Mouse (Mus musculus) CH12.LX (cell line): ENCODE results near the gene Ncan. TPM values are rescaled to one million over a fixed set of nuclear protein-coding genes. Genes with fewer than 3 reads are reported as not detected.

Source experiments
- DNase-seq: peaks from one replicate; pipeline ENCODE4 v3.0.0-alpha.2; 2013; ENCODE audit errors: extremely low read depth
- H3K27ac ChIP-seq: 2 replicates; pipeline ENCODE4 v1.5.1; 2012; ENCODE audit warnings: low read depth, mild to moderate bottlenecking, control low read depth, moderate library complexity; ENCODE audit not compliant: insufficient read depth
- H3K27me3 ChIP-seq: replicated peaks from 2 replicates; pipeline ENCODE3; 2012; ENCODE audit warnings: inconsistent platforms
- H3K36me3 ChIP-seq, 2 experiments: replicated peaks in 1 of 2; 2 replicates each; pipeline versions ENCODE3 to v1.6.1; 2012; ENCODE audit warnings: inconsistent platforms in 1 of 2, low read length in 1 of 2, mild to moderate bottlenecking in 1 of 2, mixed read lengths in 1 of 2, moderate library complexity in 1 of 2; ENCODE audit not compliant: control insufficient read depth in 1 of 2, insufficient read depth in 1 of 2
- H3K4me1 ChIP-seq, 2 experiments: 2 replicates each; pipeline ENCODE4 v1.6.1; 2012; ENCODE audit warnings: inconsistent platforms in 1 of 2, moderate library complexity in 1 of 2; ENCODE audit not compliant: insufficient read depth in 2 of 2, control insufficient read depth in 1 of 2
- H3K4me2 ChIP-seq: 2 replicates; pipeline ENCODE4 v1.6.1; 2012; ENCODE audit warnings: low read depth, mild to moderate bottlenecking, control low read depth; ENCODE audit not compliant: poor library complexity, insufficient read depth, severe bottlenecking
- H3K4me3 ChIP-seq, 3 experiments: fragments of 150-350 bp in 1 of 3; sonication (generic) in 1 of 3; replicated peaks in 1 of 3; 2 replicates each; pipeline versions ENCODE3 to v1.5.1; 2011 to 2012; ENCODE audit warnings: low read depth in 2 of 3, low read length in 2 of 3, mild to moderate bottlenecking in 2 of 3, moderate library complexity in 2 of 3, control low read depth in 1 of 3, improper control_type of control experiment in 1 of 3, inconsistent platforms in 1 of 3, mixed read lengths in 1 of 3; ENCODE audit not compliant: poor library complexity in 1 of 3
- H3K79me2 ChIP-seq: replicated peaks from 2 replicates; pipeline ENCODE4 v1.6.1; 2012; ENCODE audit warnings: mild to moderate bottlenecking, moderate library complexity; ENCODE audit not compliant: control insufficient read depth, poor library complexity, insufficient read depth, severe bottlenecking; ENCODE audit errors: extremely low read depth
- H3K9ac ChIP-seq: 2 replicates; pipeline ENCODE4 v1.6.1; 2012; ENCODE audit warnings: low read depth, mild to moderate bottlenecking, control low read depth, moderate library complexity; ENCODE audit not compliant: insufficient read depth
- H3K9me3 ChIP-seq: replicated peaks from 2 replicates; pipeline ENCODE3; 2012; ENCODE audit warnings: low read length, inconsistent platforms, mixed read lengths
- BHLHE40 ChIP-seq: IDR thresholded peaks from 2 replicates; pipeline ENCODE4 v1.6.1; 2011; ENCODE audit warnings: mild to moderate bottlenecking, low read depth, low read length, improper control_type of control experiment
- CHD1 ChIP-seq: IDR thresholded peaks from 2 replicates; pipeline ENCODE4 v1.6.1; 2012; ENCODE audit warnings: low read depth, low read length, improper control_type of control experiment, inconsistent platforms
- CTCF ChIP-seq, 2 experiments: IDR thresholded peaks in 1 of 2; conservative IDR thresholded peaks in 1 of 2; 2 replicates each; pipeline ENCODE4 v1.5.1; 2011 to 2012; ENCODE audit warnings: low read depth in 2 of 2, low read length in 2 of 2, improper control_type of control experiment in 1 of 2, inconsistent platforms in 1 of 2, mild to moderate bottlenecking in 1 of 2, moderate library complexity in 1 of 2
- ETS1 ChIP-seq: conservative IDR thresholded peaks from 2 replicates; pipeline ENCODE4 v1.6.1; 2012; ENCODE audit warnings: low read depth, mild to moderate bottlenecking, inconsistent platforms, low read length, improper control_type of control experiment, moderate library complexity
- HCFC1 ChIP-seq: IDR thresholded peaks from 2 replicates; pipeline ENCODE4 v1.6.1; 2012; ENCODE audit warnings: low read depth, mild to moderate bottlenecking, inconsistent platforms, low read length, improper control_type of control experiment
- IRF4 ChIP-seq: IDR thresholded peaks from 2 replicates; pipeline ENCODE4 v1.6.1; 2014; ENCODE audit warnings: low read depth, mild to moderate bottlenecking, inconsistent platforms, low read length, improper control_type of control experiment
- JUND ChIP-seq: conservative IDR thresholded peaks from 2 replicates; pipeline ENCODE4 v1.6.1; 2011; ENCODE audit warnings: low read depth, low read length, improper control_type of control experiment
- MAZ ChIP-seq: IDR thresholded peaks from 2 replicates; pipeline ENCODE4 v1.6.1; 2012; ENCODE audit warnings: low read depth, mild to moderate bottlenecking, inconsistent platforms, low read length, improper control_type of control experiment, moderate library complexity
- NRF1 ChIP-seq: IDR thresholded peaks from 2 replicates; pipeline ENCODE4 v1.6.1; 2014; ENCODE audit warnings: low read depth, mild to moderate bottlenecking, inconsistent platforms, low read length, improper control_type of control experiment, moderate library complexity
- RAD21 ChIP-seq: IDR thresholded peaks from 2 replicates; pipeline ENCODE4 v1.6.1; 2011; ENCODE audit warnings: low read depth, mild to moderate bottlenecking, low read length, improper control_type of control experiment, moderate library complexity
- SIN3A ChIP-seq: IDR thresholded peaks from 2 replicates; pipeline ENCODE4 v1.6.1; 2012; ENCODE audit warnings: low read length, improper control_type of control experiment, inconsistent platforms
- TCF12 ChIP-seq: IDR thresholded peaks from 2 replicates; pipeline ENCODE4 v1.6.1; 2014; ENCODE audit warnings: low read depth, mild to moderate bottlenecking, inconsistent platforms, low read length, improper control_type of control experiment
- USF1 ChIP-seq: IDR thresholded peaks from 2 replicates; pipeline ENCODE4 v1.6.1; 2014; ENCODE audit warnings: low read depth, mild to moderate bottlenecking, inconsistent platforms, low read length, improper control_type of control experiment
- USF2 ChIP-seq: conservative IDR thresholded peaks from 2 replicates; pipeline ENCODE4 v1.6.1; 2011; ENCODE audit warnings: low read depth, low read length, improper control_type of control experiment
- ZC3H11A ChIP-seq: IDR thresholded peaks from 2 replicates; pipeline ENCODE4 v1.6.1; 2012; ENCODE audit warnings: low read depth, mild to moderate bottlenecking, inconsistent platforms, low read length, improper control_type of control experiment
- ZKSCAN1 ChIP-seq: IDR thresholded peaks from 2 replicates; pipeline ENCODE4 v1.6.1; 2012; ENCODE audit warnings: low read depth, inconsistent platforms, low read length, improper control_type of control experiment, borderline replicate concordance
- ZNF384 ChIP-seq: IDR thresholded peaks from 2 replicates; pipeline ENCODE4 v1.6.1; 2012; ENCODE audit warnings: low read depth, low read length, improper control_type of control experiment, inconsistent platforms
- dilution Hi-C: fragments of 300-500 bp; cut with MboI; formaldehyde crosslinking; loops from 2 replicates; pipeline ENCODE4 v1.14.3; 2020; ENCODE audit warnings: low sequenced_read_pairs; ENCODE audit not compliant: extremely low pct_unique_long_range_greater_than_20kb, extremely low pct_ligation_motif_present
- in situ Hi-C: fragments of 300-500 bp; cut with MboI; formaldehyde crosslinking; loops from 3 replicates; pipeline ENCODE4 v1.14.3; 2019; ENCODE audit warnings: low sequenced_read_pairs, low pct_ligation_motif_present, low pct_unique_long_range_greater_than_20kb, mixed read lengths
- polyA plus RNA-seq: library from polyadenylated mRNA; unstranded; fragments of >175 nt; gene quantifications from 2 replicates; pipeline ENCODE4 v1.2.1, GENCODE M21; 2012; ENCODE audit warnings: low read depth; ENCODE audit not compliant: insufficient read length
- total RNA-seq, 2 experiments: library from RNA; depleted of rRNA; stranded (reverse); fragments of 300-350 nt in 1 of 2; fragments of >200 nt in 1 of 2; gene quantifications; 2 replicates each; pipeline ENCODE4 v1.2.3; 2012 to 2014

Gene Ncan
- total and polyA plus RNA-seq, 3 experiments: 2.1 to 6.0 (median 3.9) TPM

GRCm38 (mm10) chr8:70087237-70087636 is 33.4 kb downstream of the Ncan start:
- dilution Hi-C loops: no loop called here
- peaks cover 5% of the 10 kb centered on the region for H3K9me3 ChIP-seq
- H3K4me1 ChIP-seq: no peaks in the 10 kb centered on the region
- TF ChIP-seq CHD1 (no peak), ZC3H11A (no peak), ETS1 (no peak), IRF4 (no peak), TCF12 (no peak), JUND (no peak), USF1 (no peak), BHLHE40 (no peak), ZKSCAN1 (no peak), MAZ (no peak)
- H3K27ac ChIP-seq: no peak overlapping the region
- no peak for DNase-seq
- in situ Hi-C loops: no loop called here
- no peak overlapping the region for H3K4me3 ChIP-seq
- H3K79me2 ChIP-seq: no peaks in the 10 kb centered on the region
- H3K36me3 ChIP-seq: peaks cover 0 to 16% of the 10 kb centered on the region in 2 experiments
- no peaks in the 10 kb centered on the region for H3K27me3 ChIP-seq
- no peak overlapping the region for H3K9ac ChIP-seq
- no peak overlapping the region for H3K4me2 ChIP-seq

- Histone ChIP-seq H3K4me1 (no peaks in the 10 kb centered on the region), H3K9me3 (peaks cover 5% of the 10 kb centered on the region), H3K27ac (no peak overlapping the region), H3K79me2 (no peaks in the 10 kb centered on the region), H3K4me2 (no peak overlapping the region), H3K27me3 (no peaks in the 10 kb centered on the region), H3K4me3 (no peak overlapping the region), H3K9ac (no peak overlapping the region), H3K36me3 (peaks cover 0 to 12% of the 10 kb centered on the region in 2 experiments)
- dilution Hi-C loops: no loop called here
- in situ Hi-C loops: no loop called here
- TF ChIP-seq ZNF384 (no peak), USF2 (no peak), SIN3A (no peak), NRF1 (no peak), RAD21 (no peak), CTCF (conservative IDR thresholded peaks at IDR 0.05 in 1 of 2, IDR thresholded peaks at IDR 0.05 in 1 of 2; ENCODE audit: low read depth in 2 of 2, low read length in 2 of 2) (no peak), HCFC1 (no peak), BHLHE40 (no peak), ZKSCAN1 (no peak)
- DNase-seq: no peak
These were observed 34.5 kb downstream of the Ncan start for GRCm38 (mm10) chr8:70086151-70086550.
